Mouse (Mus musculus): ENCODE results near the gene Msh6. TPM values are rescaled to one million over a fixed set of nuclear protein-coding genes. Genes with fewer than 3 reads are reported as not detected.

Gene Msh6
- polyA plus RNA-seq, 1 experiment from 2014 or later, result 37.3 TPM

- ATAC-seq, result no peak
- Histone ChIP-seq H3K27ac (no peak overlapping the region), H3K9me3 (no peaks in the 10 kb centered on the region), H3K4me3 (replicated peaks) (no peak overlapping the region), H3K36me3 (no peaks in the 10 kb centered on the region; the same call in 1 of the 2 replicates), H3K9ac (replicated peaks) (no peak overlapping the region), H3K4me2 (replicated peaks) (no peak overlapping the region), H3K27me3 (no peaks in the 10 kb centered on the region), H3K4me1 (replicated peaks) (peaks cover 21% of the 10 kb centered on the region)
- 83% methylated on average over 17 of the region's 17 CpGs for WGBS
Observed at GRCm38 (mm10) chr17:88029194-88029970, 54.5 kb downstream of the Msh6 start.

- no peaks in the 10 kb centered on the region; the same call in 1 of the 2 replicates for H3K36me3 ChIP-seq
- H3K4me1 ChIP-seq (replicated peaks), result peaks cover 14% of the 10 kb centered on the region
- H3K27ac ChIP-seq, result no peak overlapping the region
- H3K4me2 ChIP-seq (replicated peaks), result no peak overlapping the region
- no peaks in the 10 kb centered on the region for H3K27me3 ChIP-seq
- ATAC-seq, result no peak
- no peak overlapping the region for H3K9ac ChIP-seq (replicated peaks)
- no peak overlapping the region for H3K4me3 ChIP-seq (replicated peaks)
- H3K9me3 ChIP-seq, result no peaks in the 10 kb centered on the region
- WGBS, result 85% methylated on average over 5 of the region's 5 CpGs
Observed at GRCm38 (mm10) chr17:88031755-88032154, 56.9 kb downstream of the Msh6 start.

- no peak for ATAC-seq
- no peak overlapping the region for H3K27ac ChIP-seq
- WGBS, result 92% methylated on average over 4 of the region's 4 CpGs
Observed at GRCm38 (mm10) chr17:88034418-88034817, 59.6 kb downstream of the Msh6 start.

More at GRCm38 (mm10) chr17:88034418-88034817, 59.6 kb downstream of the Msh6 start:
- no peaks in the 10 kb centered on the region; the same call in 1 of the 2 replicates for H3K36me3 ChIP-seq
- peaks cover 13% of the 10 kb centered on the region for H3K4me1 ChIP-seq (replicated peaks)
- no peaks in the 10 kb centered on the region for H3K9me3 ChIP-seq
- no peak overlapping the region for H3K4me3 ChIP-seq (replicated peaks)
- no peak overlapping the region for H3K9ac ChIP-seq (replicated peaks)
- H3K27me3 ChIP-seq, result no peaks in the 10 kb centered on the region
- H3K4me2 ChIP-seq (replicated peaks), result no peak overlapping the region

Other genes starting within 250 kb of the Msh6 start
- 0.36 and 0.45 TPM in 2 replicates for gene Kcnk12, start 177.1 kb upstream of the Msh6 start, polyA plus RNA-seq (2015; fragmentation: Nextera tagmentation; extraction: Ambion mirVana)
- not detected in 2 replicates for gene Rpl36-ps4, start 54.1 kb upstream of the Msh6 start, polyA plus RNA-seq (2015; fragmentation: Nextera tagmentation; extraction: Ambion mirVana)
- gene Fbxo11, start 90.2 kb downstream of the Msh6 start, polyA plus RNA-seq (2015; fragmentation: Nextera tagmentation; extraction: Ambion mirVana), result 30.7 and 31.2 TPM in 2 replicates

All from midbrain, embryonic 13.5 days (tissue).